Mouse (Mus musculus) 3134 (cell line): ENCODE measurements around the gene Cadm1.

Experiments
- DNase-seq: peaks from one replicate; pipeline ENCODE4 v3.0.0-alpha.2; 2011; ENCODE audit warnings: low spot score; ENCODE audit not compliant: insufficient read length; ENCODE audit errors: extremely low read depth

The Cadm1 gene

DNA sequence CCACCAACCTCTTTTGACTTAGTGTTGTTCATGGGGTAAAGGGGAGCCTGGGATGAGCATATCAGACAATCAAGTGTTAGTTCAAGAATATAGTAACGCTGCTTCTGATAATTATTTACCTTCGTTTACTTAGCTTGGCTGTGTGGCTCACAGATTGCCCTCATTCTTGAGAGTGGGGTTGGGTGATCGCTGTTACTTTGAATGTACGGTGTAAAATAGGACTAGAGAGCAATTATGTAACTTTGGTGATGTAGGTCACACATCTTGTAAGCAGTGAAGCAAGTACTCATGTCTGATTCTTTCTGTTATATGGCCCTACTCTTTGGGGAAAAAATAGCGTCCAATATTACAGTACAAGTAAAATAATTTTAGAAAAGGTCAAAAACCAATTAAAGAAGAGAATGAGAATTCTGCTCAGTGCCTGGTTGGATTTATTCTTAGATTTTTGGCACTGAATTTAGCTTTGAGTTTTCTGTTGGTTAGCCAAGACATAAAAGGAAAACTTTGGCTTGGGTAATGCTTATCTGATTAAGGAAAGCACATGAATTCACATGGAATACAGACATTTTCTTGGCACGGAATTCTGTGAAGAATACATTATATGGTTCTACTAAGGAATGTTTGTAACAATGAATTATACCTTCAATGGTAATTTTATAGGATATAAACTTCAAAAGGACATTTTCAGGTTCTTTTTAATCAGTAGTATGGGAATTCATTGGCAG, 129.6 kb downstream of the Cadm1 start:
- no peak for DNase-seq

DNA sequence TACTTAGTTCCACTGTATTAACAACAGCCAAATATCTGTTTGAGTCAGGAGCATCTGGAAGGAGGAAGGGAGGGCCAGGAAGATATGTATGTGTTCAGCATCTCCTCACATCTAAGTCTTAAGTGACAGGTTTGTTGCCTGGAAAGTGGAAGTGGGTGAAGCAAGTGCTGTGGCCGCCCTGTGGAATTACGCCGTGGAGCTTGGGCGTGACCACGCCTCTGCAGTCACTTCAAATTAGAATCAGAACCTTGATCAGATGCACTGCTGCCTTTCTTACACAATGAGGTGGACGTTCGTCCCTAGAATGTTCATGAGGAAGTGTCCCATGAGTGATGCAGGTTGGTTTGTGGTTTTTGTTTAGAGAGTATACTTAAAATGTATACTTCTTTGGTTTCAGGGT, 131.6 kb downstream of the Cadm1 start:
- no peak for DNase-seq

DNA sequence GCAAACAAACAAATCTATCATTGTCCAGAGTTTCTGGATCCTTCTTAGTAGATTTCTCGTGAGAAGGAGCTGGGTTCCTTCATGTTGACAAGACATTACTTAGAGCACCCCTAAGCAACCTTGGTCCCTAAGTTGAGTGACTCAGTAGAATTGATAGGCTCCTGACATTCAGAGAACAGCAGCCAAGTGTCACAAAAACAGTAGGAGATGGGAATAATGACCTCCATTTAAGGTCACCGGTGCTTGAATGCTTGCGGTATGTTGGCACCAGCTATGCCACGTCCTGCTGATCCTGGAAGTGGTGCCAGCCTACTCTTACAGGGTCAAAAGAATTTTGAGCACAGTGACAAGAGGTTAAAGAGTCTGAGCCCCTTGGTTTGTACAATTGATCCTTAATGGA, 139.2 kb downstream of the Cadm1 start:
- DNase-seq, result no peak

DNA sequence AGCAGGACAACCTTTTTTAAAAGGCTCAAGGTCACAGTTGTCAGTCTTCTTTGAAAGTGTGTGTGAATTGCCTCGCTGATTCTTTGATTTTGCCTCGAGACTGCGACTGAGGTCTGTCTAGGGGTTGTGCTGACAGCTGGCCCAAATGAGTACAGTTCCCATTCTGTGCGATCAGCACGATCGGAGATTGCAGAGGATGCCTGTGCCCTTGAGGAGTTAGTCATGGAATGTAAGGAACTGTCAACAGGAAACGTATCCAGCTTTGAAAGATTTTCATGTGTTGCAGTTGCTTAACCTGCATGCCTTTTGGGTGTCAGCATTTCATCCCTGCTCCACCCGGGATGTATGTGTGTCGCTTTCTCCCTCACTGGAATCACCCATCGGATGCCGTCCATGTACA, 141.6 kb downstream of the Cadm1 start:
- no peak for DNase-seq

DNA sequence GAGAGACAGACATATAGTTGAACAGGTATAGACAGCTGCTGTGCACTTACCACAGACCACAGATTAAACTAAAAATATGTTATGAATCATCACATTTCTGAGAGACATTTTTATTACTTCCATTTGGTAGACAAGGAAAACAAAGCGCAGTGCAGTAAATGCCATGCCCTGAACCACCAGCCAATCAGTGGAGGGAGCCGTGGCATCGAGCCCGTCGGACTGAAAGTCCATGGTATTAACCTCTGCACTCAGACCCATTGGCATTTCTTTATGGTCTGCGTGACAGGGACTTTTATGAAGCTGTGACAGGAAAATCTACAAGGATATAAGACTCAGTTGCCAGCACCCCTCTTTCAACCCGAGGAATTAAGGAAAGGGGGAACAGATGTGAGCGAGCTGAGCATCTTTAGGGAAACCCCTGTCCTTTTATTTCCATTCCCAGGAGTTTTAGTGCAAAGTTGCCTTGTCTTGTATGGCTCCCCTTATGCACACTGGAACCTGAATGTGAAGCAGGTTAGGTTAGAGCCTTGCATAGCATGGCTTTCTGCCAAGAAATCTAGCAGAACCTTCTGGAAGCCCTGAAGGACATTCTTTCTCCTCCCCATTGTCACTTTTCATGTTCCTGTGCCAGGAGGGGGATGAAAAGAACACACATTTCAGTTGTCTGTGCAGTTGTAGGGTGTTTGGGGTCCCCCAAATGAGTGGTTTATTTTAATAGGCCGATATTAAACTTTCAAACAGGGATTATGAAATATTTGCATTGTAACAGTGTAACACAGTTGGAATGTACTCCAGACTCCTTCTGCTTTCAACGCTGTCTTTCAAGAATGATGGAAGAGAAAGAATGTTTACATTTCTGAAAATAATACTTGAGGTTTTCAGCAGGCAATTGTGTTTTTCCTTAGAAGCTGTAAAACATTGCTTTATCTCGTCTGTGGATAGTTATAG, 145.1 kb downstream of the Cadm1 start:
- peak; percentile 68 for DNase-seq

DNA sequence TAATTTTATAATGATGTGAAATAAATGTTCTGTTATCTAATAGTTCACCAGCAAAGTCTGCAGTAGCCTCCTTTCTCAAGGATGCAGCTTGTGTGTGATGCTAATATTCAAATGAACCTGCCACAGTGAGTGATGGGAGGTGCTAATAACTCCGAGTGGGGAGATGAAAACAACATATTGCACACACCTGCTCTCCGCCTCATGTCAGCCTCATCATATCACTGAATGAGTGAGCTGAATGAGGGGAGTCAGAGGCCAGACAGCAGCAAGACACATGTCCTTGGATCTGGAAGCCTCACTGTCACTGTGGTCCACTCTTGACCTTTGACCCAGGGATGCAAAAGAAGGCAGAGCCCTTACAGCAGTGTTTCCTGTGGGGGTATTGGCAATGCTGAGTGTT, 156.9 kb downstream of the Cadm1 start:
- DNase-seq, result no peak

DNA sequence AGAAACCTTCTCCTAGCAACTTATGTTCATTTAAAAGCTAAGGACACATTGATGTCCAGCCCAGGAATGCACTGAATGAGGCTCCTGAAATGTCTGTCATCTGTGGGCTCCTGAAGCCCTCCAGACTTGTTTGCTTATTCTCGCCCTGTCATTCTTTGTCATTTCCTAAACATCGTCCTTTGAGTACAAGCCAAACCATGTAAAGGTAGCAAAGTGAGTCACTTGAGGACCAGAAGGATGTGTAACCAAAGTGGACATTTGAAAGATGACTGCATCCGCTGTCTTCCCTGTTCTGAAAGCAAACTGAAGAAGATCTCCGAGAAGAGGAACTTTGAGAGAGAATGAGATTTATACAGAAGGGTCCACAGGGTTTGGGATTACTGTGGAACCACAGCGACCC, 157.6 kb downstream of the Cadm1 start:
- DNase-seq, result peak; percentile 56

GRCm38 (mm10) chr9:47688297-47688696, 158.3 kb downstream of the Cadm1 start:
- peak; percentile 35 for DNase-seq

DNA sequence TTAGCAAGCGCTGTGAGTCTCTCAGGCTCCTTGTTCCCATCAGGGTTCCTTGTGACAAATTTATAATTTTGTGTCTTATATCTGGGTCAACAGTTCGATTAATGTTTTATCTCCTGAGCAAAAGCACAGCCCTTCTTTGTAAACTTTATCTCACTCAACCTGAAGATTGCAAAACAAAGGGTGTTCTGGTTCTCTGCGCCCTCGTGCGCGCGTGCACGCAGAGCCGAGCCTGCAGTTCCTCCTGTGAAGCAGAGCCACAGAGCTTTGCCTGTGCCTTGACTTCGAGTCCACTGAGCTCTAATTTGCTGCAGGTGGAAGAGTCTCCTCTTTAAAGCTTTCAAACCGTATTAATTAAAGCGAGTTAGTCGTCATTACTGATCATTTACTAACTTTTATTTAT, 162.9 kb downstream of the Cadm1 start:
- no peak for DNase-seq

DNA sequence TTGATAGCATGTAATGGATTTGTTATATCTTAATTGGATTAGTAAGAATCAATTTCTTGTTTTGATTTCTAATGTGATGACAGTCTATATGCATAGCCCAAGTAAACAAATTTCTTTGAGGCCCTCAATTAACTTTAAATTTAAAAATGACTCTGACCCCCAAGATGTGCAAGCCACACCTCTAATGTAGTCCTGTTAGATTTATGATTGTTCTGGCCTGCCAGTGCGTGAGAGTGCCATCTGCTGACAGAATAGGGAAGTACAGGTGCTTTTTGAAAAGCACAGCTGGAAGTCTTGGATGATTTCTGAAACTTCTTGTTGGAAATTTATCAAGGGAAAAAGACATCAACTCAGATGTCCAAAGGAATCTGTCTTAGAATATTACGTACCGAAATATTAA, 169.1 kb downstream of the Cadm1 start:
- DNase-seq, result no peak

DNA sequence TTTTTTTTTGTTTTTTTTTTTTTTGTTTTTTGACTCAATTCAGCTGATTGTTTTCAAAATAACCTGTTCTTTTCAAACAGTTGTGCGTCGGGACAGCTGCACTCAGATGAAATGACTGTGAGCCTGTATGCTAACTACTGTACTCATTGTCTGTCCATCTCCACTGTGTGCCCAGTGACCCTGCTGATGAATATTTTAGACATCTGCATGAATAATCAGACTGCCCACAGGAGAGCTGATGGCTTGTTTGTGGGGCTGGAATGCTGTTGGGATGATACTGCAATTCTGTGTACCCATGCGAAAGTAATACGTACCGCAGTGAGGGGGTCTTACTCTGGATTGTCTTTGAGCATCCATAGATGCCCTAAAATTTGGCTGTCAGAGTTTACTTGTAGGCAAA, 170.0 kb downstream of the Cadm1 start:
- no peak for DNase-seq

DNA sequence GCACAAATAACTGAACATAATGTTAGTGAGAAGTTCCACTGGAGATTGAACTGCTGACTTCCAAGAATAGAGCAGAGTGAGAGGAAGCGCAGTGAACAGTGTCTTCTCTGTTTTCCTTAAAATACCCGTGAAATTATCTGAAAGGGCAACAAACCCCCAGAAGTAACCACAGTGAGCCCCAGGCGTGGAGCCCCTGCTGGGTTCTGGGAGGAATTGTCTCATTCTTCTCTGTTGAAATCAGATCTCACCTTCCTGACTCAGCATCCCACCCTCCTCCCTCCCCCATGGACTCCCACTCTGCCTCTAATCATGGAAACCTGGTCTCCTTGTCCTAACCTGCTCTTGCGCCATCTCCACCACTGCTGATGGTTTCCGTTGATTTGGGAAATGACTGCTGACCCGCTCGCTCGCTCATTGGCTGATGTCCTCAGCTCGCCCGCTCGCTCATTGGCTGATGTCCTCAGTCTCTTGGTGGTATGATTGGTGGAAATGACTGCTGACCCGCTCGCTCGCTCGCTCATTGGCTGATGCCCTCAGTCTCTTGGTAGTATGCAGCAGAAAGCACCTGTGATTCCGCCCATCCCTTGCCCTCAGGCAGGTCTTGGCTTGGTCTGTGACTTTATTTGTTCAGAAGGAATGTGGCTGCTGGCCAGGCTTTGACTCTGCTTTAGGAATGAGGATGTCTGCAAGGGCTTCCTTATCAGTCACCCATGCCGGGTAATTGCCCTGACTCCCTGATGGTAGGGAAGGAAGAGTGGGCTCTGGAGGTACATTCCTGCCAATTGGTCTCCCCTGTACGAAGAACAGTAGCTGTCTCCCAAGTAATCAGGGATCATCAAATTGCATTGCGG, 173.3 kb downstream of the Cadm1 start:
- peak; percentile 53 for DNase-seq

DNA sequence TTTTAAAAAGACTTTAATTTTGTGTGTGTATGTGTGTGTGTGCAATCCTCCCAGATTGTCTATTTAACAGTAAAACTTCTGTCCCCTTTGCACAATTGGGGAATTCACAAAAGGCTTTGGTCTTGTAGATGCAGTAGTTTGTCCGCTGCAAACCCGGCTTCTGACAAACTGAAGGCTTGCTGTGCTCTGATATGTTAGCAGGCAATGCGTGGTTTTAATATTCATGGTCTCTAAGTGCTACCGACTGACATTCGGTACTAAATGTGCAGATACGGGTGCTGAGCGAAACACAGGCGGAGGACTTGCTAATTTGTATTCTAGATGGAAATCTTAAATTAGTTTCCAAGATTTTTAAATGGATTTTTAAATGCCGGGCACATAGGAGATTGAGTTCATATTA, 176.4 kb downstream of the Cadm1 start:
- no peak for DNase-seq

DNA sequence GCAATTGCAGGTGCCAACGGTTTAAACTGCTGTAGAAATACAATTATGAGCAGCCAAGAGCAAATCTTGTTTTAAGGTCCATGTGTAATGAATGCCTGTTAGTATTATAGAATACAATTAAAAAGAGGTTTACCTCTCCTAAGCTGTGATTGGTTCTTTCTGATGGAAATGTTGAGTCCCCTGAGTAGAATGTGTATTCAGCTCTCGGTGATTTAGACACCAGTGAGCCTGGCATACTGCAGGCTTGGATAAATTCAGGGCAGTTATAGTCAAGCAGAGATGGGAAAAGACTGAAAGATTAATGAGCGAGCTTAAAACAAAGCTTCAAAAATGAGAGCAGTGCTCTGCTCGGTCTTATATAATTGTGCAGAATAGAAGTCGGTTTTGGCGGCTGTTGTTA, 177.4 kb downstream of the Cadm1 start:
- no peak for DNase-seq

DNA sequence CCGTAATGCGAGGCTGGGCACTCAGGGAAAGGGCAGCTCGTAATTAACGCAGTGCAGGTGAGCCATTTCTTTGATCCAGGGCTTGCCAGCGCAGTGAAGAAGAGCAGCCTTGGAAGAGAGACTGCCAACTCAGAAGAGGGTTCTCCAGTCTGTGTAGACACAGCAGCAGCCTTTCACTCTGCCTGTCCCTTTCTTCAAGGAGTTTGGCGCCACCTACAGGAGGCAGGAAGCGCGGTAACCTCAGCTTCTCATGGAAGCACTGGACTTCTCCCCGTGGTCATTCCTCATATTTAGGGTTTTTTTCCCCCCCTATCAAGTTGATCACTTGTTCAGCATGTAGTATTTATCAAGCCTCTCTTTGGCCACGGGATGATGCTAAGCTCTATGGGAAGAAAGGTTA, 178.3 kb downstream of the Cadm1 start:
- peak; percentile 39 for DNase-seq

- no peak for DNase-seq
Measured at GRCm38 (mm10) chr9:47710946-47711345, 181.0 kb downstream of the Cadm1 start.

GRCm38 (mm10) chr9:47714541-47714940, 184.6 kb downstream of the Cadm1 start:
- DNase-seq, result no peak

DNA sequence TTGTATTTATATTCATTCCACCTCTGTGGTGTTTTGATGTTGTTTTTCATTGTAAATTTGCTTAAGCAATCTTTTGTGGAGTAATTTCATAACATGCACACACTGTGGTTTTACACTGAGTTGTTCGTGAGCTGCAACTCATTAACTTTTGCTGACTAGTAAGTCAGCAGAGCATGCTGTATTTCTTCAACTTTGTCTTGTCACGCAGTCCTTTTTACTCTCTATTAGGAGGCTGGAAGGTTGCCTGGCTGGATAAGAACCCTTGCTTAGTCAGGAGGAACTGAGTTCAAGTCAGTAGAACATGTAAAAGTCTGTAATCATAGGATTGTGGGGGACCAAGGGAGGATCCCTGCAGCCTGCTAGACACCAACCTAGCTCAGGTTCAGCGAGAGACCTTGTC, 185.4 kb downstream of the Cadm1 start:
- DNase-seq, result no peak

DNA sequence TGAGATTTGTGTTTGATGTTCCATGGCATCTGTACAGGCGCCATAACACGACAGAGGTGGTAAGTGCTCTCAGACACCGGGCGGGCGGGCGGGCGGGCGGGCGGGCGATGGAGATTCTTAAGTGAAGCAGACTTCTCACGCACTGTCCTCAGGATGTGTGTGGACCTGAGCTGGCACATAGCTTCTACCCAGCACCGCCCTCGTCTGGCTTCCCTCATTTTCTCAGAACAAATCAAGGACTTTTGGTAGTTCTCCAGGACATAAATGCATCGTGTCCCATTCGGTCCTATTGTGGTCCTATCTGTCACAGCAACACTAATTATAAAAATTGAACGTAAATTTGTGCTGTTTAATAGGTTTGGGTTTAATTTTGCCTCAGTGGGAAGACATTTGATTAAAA, 186.9 kb downstream of the Cadm1 start:
- no peak for DNase-seq

DNA sequence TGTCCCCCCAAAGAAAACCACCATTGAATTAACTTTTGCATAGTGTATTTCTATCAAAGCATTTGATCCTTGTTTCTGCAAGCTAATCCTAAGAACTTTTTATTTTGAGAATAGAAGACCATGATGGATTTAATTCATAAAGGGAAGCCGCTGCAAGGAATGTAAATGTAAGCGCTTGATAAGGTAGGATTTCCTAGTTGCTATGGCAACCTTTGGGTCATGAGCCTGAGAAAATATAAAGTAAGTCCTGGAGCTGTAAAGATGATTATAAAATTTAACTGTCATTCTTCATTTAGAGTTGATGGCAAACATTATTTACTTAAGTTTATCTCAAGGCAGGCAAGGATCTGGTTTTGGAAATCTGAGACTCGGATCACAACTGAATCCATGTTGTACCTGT, 197.6 kb downstream of the Cadm1 start:
- DNase-seq, result no peak

- no peak for DNase-seq
Measured at GRCm38 (mm10) chr9:47728852-47729251, 198.9 kb downstream of the Cadm1 start.
